Mouse (Mus musculus) hindbrain, embryonic 12.5 days (tissue): ENCODE measurements around the gene Foxq1. TPM values are rescaled to one million over a fixed set of nuclear protein-coding genes. Genes with fewer than 3 reads are reported as not detected.

Experiments
- ATAC-seq: fragments of 200-750 bp; cut with Nextera tagmentation; 2 replicates; pipeline ENCODE4 v1.8.0; 2017; ENCODE audit warnings: moderate TSS enrichment; ENCODE audit not compliant: low FRiP score
- H3K27ac ChIP-seq: fragments of 300-500 bp; sonication (generic); 2 replicates; pipeline ENCODE4 v1.5.1; 2016; ENCODE audit warnings: mild to moderate bottlenecking
- H3K27me3 ChIP-seq: fragments of 300-500 bp; sonication (generic); 2 replicates; pipeline ENCODE4 v1.6.1; 2016; ENCODE audit warnings: mild to moderate bottlenecking
- H3K36me3 ChIP-seq: fragments of 300-500 bp; sonication (generic); 2 replicates; pipeline ENCODE4 v1.6.1; 2016; ENCODE audit warnings: mild to moderate bottlenecking
- H3K4me1 ChIP-seq: fragments of 300-500 bp; sonication (generic); 2 replicates; pipeline ENCODE4 v1.6.1; 2016
- H3K4me2 ChIP-seq: fragments of 300-500 bp; sonication (generic); replicated peaks from 2 replicates; pipeline ENCODE4 v1.6.1; 2016; ENCODE audit warnings: mild to moderate bottlenecking
- H3K4me3 ChIP-seq: fragments of 300-500 bp; sonication (generic); 2 replicates; pipeline ENCODE4 v1.5.1; 2016; ENCODE audit warnings: mild to moderate bottlenecking
- H3K9ac ChIP-seq: fragments of 300-500 bp; sonication (generic); 2 replicates; pipeline ENCODE4 v1.6.1; 2016; ENCODE audit warnings: mild to moderate bottlenecking, moderate library complexity
- H3K9me3 ChIP-seq: fragments of 300-500 bp; sonication (generic); replicated peaks from 2 replicates; pipeline ENCODE4 v1.6.1; 2016; ENCODE audit warnings: mild to moderate bottlenecking
- WGBS: fragments of 180-500 bp; shearing (Covaris S2); methylation state at CpG from one replicate; pipeline ENCODE4 v1.1.7; 2016; 5-methylcytosine and 5-hydroxymethylcytosine counted together
- polyA plus RNA-seq: library from polyadenylated mRNA; unstranded; fragments of >200 nt; fragmentation: Nextera tagmentation; extraction: Ambion mirVana; gene quantifications from 2 replicates; pipeline ENCODE4 v1.2.1, GENCODE M21; 2016

The Foxq1 gene
- polyA plus RNA-seq, 1 experiment from 2014 or later: 2.9 TPM

- H3K4me3 ChIP-seq: peak overlapping the region; percentile 56
- WGBS: 5% methylated on average over 24 of the region's 24 CpGs
- no peak overlapping the region for H3K9ac ChIP-seq
- no peaks in the 10 kb centered on the region for H3K9me3 ChIP-seq
- peaks cover 87% of the 10 kb centered on the region for H3K27me3 ChIP-seq
- ATAC-seq: no peak
- H3K36me3 ChIP-seq: no peaks in the 10 kb centered on the region
- H3K4me2 ChIP-seq: peak overlapping the region; percentile 99
- H3K27ac ChIP-seq: no peak overlapping the region
- H3K4me1 ChIP-seq: peaks cover 24% of the 10 kb centered on the region
These were observed 1.2 kb downstream of the Foxq1 start for GRCm38 (mm10) chr13:31556964-31557767.

- H3K36me3 ChIP-seq: no peaks in the 10 kb centered on the region
- H3K4me2 ChIP-seq: peak overlapping the region; percentile 99
- peaks cover 94% of the 10 kb centered on the region for H3K27me3 ChIP-seq
- peak overlapping the region; percentile 56 for H3K4me3 ChIP-seq
- H3K27ac ChIP-seq: no peak overlapping the region
- no peaks in the 10 kb centered on the region for H3K9me3 ChIP-seq
- H3K4me1 ChIP-seq: peaks cover 24% of the 10 kb centered on the region
- H3K9ac ChIP-seq: peak overlapping the region; percentile 50; the same call in 1 of the 2 replicates
- WGBS: 0% methylated on average over 63 of the region's 73 CpGs
- ATAC-seq: peak; percentile 43
These were observed 2.0 kb downstream of the Foxq1 start for GRCm38 (mm10) chr13:31557768-31558520.

- Histone ChIP-seq H3K36me3 (no peaks in the 10 kb centered on the region), H3K27ac (peak within 1 kb of the TSS; percentile 30; the same call in 1 of the 2 replicates), H3K4me2 (peak within 1 kb of the TSS; percentile 99), H3K4me1 (peaks cover 24% of the 10 kb centered on the region), H3K9me3 (no peaks in the 10 kb centered on the region), H3K9ac (peak within 1 kb of the TSS; percentile 56), H3K27me3 (peaks cover 96% of the 10 kb centered on the region), H3K4me3 (peak within 1 kb of the TSS; percentile 56)
- ATAC-seq: peak; percentile 49
- whole genome bisulfite sequencing: under 1% methylated on average over 76 of the region's 88 CpGs
These were observed 2.8 kb downstream of the Foxq1 start, which contains the start of gene A530084C06Rik for GRCm38 (mm10) chr13:31558521-31559418. TSS of gene A530084C06Rik (minus strand) at chr13:31559333.

- under 1% methylated on average over 90 of the region's 92 CpGs for WGBS
- Histone ChIP-seq H3K27ac (peak overlapping the region; percentile 30; the same call in 1 of the 2 replicates), H3K4me3 (peak overlapping the region; percentile 56)
These were observed 3.6 kb downstream of the Foxq1 start for GRCm38 (mm10) chr13:31559419-31560144.

GRCm38 (mm10) chr13:31564394-31564793 is 8.5 kb downstream of the Foxq1 start:
- Histone ChIP-seq H3K27me3 (peaks cover 61% of the 10 kb centered on the region), H3K4me2 (no peak overlapping the region)
- 68% methylated on average over 6 of the region's 6 CpGs for WGBS

More at GRCm38 (mm10) chr13:31559419-31560144, 3.6 kb downstream of the Foxq1 start:
- H3K4me1 ChIP-seq: peaks cover 24% of the 10 kb centered on the region
- no peaks in the 10 kb centered on the region for H3K9me3 ChIP-seq
- peaks cover 91% of the 10 kb centered on the region for H3K27me3 ChIP-seq
- no peaks in the 10 kb centered on the region for H3K36me3 ChIP-seq
- ATAC-seq: peak; percentile 76
- H3K4me2 ChIP-seq: peak overlapping the region; percentile 99
- peak overlapping the region; percentile 56 for H3K9ac ChIP-seq

GRCm38 (mm10) chr13:31567099-31567498 is 11.2 kb downstream of the Foxq1 start:
- no peaks in the 10 kb centered on the region for H3K9me3 ChIP-seq

More at GRCm38 (mm10) chr13:31564394-31564793, 8.5 kb downstream of the Foxq1 start:
- ATAC-seq: no peak
- no peak overlapping the region for H3K4me3 ChIP-seq
- no peaks in the 10 kb centered on the region for H3K36me3 ChIP-seq
- no peak overlapping the region for H3K27ac ChIP-seq
- no peaks in the 10 kb centered on the region for H3K9me3 ChIP-seq
- H3K9ac ChIP-seq: no peak overlapping the region
- peaks cover 5% of the 10 kb centered on the region for H3K4me1 ChIP-seq

GRCm38 (mm10) chr13:31567617-31568294 is 11.8 kb downstream of the Foxq1 start:
- Histone ChIP-seq H3K9me3 (no peaks in the 10 kb centered on the region), H3K36me3 (no peaks in the 10 kb centered on the region), H3K4me1 (no peaks in the 10 kb centered on the region), H3K4me2 (no peak overlapping the region), H3K27me3 (peaks cover 27% of the 10 kb centered on the region), H3K27ac (no peak overlapping the region), H3K9ac (no peak overlapping the region), H3K4me3 (no peak overlapping the region)
- no peak for ATAC-seq
- 82% methylated on average over 6 of the region's 6 CpGs for WGBS

More at GRCm38 (mm10) chr13:31567099-31567498, 11.2 kb downstream of the Foxq1 start:
- Histone ChIP-seq H3K4me3 (no peak overlapping the region), H3K27me3 (peaks cover 34% of the 10 kb centered on the region), H3K9ac (no peak overlapping the region), H3K4me1 (no peaks in the 10 kb centered on the region), H3K36me3 (no peaks in the 10 kb centered on the region), H3K4me2 (no peak overlapping the region), H3K27ac (no peak overlapping the region)
- no peak for ATAC-seq
- WGBS: 87% methylated on average over 8 of the region's 8 CpGs

GRCm38 (mm10) chr13:31572806-31573508 is 17.0 kb downstream of the Foxq1 start:
- Histone ChIP-seq H3K4me2 (no peak overlapping the region), H3K36me3 (no peaks in the 10 kb centered on the region), H3K4me1 (no peaks in the 10 kb centered on the region), H3K9ac (no peak overlapping the region), H3K9me3 (no peaks in the 10 kb centered on the region), H3K27me3 (no peaks in the 10 kb centered on the region; the same call in 1 of the 2 replicates), H3K27ac (no peak overlapping the region), H3K4me3 (no peak overlapping the region)
- ATAC-seq: no peak
- 85% methylated on average over 10 of the region's 10 CpGs for WGBS

GRCm38 (mm10) chr13:31574627-31575026 is 18.7 kb downstream of the Foxq1 start:
- no peak overlapping the region for H3K4me2 ChIP-seq
- H3K9ac ChIP-seq: no peak overlapping the region
- no peak overlapping the region for H3K4me3 ChIP-seq
- ATAC-seq: no peak
- peaks cover 3% of the 10 kb centered on the region; the same call in 1 of the 2 replicates for H3K4me1 ChIP-seq
- H3K9me3 ChIP-seq: no peaks in the 10 kb centered on the region
- 80% methylated on average over 3 of the region's 3 CpGs for WGBS
- H3K27ac ChIP-seq: no peak overlapping the region
- H3K36me3 ChIP-seq: no peaks in the 10 kb centered on the region
- no peaks in the 10 kb centered on the region; the same call in 1 of the 2 replicates for H3K27me3 ChIP-seq

GRCm38 (mm10) chr13:31576696-31577095 is 20.8 kb downstream of the Foxq1 start:
- Histone ChIP-seq H3K27me3 (no peaks in the 10 kb centered on the region; the same call in none of the 2 replicates), H3K4me1 (peaks cover 3% of the 10 kb centered on the region; the same call in 1 of the 2 replicates), H3K36me3 (no peaks in the 10 kb centered on the region), H3K27ac (no peak overlapping the region), H3K4me2 (no peak overlapping the region), H3K9ac (no peak overlapping the region), H3K4me3 (no peak overlapping the region), H3K9me3 (no peaks in the 10 kb centered on the region)
- ATAC-seq: no peak
- 73% methylated on average over 4 of the region's 4 CpGs for WGBS
